Mouse (Mus musculus): ENCODE data around the gene Akip1. TPM values are rescaled to one million over a fixed set of nuclear protein-coding genes. Genes with fewer than 3 reads are reported as not detected.
A peak's percentile ranks its signal among the peaks of the same experiment; 100 is the strongest.

Akip1 gene
- polyA plus RNA-seq, 1 experiment from 2014 or later, result 33.1 TPM

DNA sequence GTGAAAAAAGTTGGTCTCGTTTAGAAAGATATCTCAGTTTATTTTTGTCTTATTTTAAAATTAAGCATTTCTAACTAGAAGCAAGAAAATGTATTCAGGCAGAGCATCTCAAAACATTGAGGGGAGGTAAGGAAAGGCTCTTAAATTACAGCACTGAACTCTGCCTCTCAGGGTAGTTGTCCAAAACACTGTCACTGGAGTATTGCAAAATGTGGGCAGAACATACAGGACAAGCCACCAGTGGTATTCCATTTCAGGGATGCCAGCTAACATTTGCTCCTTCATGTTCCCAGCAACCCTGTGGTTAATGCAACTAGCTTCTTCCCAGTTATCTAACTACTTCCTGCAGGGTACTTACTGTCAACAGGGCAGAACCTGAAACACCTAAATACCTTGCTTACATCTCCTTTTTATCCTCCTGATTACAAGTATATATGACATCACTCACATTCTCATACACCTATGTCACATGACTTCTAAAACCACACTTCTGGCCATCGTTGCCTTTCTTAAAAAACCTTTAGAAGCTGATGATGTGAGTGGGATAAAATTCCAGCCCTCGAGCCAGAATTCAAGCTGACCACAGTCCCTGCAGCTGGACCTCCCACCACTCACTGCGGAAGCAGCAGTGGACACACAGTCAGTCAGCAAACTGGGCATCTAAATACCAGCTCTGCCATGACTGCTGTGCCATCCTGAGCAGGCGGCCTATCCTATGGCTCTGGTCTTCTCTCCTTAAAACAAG is 33.9 kb upstream of the Akip1 start:
- WGBS, result 64% methylated on average over 5 of the region's 5 CpGs
- Histone ChIP-seq H3K27me3 (ENCODE audit: insufficient read depth, low read length) (no peaks in the 10 kb centered on the region), H3K4me1 (replicated peaks; ENCODE audit: insufficient read depth, low read length) (peaks cover 8% of the 10 kb centered on the region), H3K27ac (no peak overlapping the region), H3K9ac (ENCODE audit: low read depth, low read length) (0 out of 2 replicates have a peak overlapping the region, but pooled peaks have one; percentile 8), H3K9me3 (replicated peaks; ENCODE audit: low read length) (no peaks in the 10 kb centered on the region), H3K4me3 (replicated peaks; ENCODE audit: low read depth, low read length) (no peak overlapping the region; the same call in 1 of the 2 replicates), H3K4me2 (ENCODE audit: low read length) (peak overlapping the region; percentile 87), H3K36me3 (ENCODE audit: insufficient read depth, low read length) (no peaks in the 10 kb centered on the region)
- TF ChIP-seq CTCF (IDR thresholded peaks at IDR 0.05; ENCODE audit: low read depth), result no peak
- DNase-seq (ENCODE audit: low spot score), result peak; percentile 48
- ATAC-seq (replicated peaks; ENCODE audit: low FRiP score, low read depth), result no peak

DNA sequence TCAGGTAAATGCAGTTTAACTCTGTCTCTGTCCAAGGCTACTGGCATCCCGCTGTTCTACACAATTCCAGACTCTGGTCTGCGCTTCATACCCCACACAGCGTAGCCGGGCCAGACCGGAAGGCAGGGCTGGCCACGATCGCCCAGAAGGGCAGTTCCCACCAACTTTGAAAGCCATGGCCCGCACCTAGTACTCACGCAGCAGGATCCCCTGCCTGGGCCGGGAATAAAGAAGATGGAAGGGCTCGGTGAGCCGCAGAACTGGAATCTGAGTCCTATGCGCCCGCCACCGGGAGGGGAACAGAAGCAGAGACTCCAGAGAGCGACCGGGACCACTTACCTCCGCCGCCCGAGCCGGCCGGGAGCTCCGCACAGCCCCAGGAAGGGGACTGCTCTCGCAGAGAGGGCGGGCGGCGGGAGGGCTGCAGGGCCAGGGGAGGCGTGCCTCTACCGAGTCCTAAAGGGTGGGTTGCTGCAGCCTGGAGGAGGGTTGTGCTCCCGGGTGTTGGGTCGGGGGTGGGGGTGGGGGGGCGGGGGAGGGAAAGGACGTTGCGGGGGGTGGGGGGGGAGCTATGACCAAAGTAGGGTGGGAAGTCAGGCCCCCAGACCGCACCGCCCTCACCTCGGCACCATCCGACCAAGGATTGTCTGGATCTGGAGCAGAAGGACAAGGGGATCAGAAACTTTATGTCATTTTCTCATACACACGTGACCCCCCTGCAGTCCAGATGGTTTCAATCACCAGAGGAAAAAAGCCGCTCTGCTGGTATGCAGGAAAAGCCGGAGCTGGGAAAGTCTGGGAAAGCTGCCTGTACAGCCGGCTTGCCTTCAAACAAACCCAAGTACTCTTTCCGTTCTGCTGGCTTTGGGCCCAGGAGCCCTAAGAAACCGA is 31.7 kb upstream of the Akip1 start:
- Histone ChIP-seq H3K9ac (ENCODE audit: low read depth, low read length) (peak overlapping the region; percentile 90), H3K27ac (peak overlapping the region; percentile 95), H3K4me3 (replicated peaks; ENCODE audit: low read depth, low read length) (peak overlapping the region; percentile 80), H3K9me3 (replicated peaks; ENCODE audit: low read length) (no peaks in the 10 kb centered on the region), H3K27me3 (ENCODE audit: insufficient read depth, low read length) (no peaks in the 10 kb centered on the region), H3K4me1 (replicated peaks; ENCODE audit: insufficient read depth, low read length) (peaks cover 8% of the 10 kb centered on the region), H3K4me2 (ENCODE audit: low read length) (peak overlapping the region; percentile 87), H3K36me3 (ENCODE audit: insufficient read depth, low read length) (no peaks in the 10 kb centered on the region)
- WGBS, result under 1% methylated on average over 35 of the region's 44 CpGs
- DNase-seq (ENCODE audit: low spot score) (peak; percentile 98), ATAC-seq (replicated peaks; ENCODE audit: low FRiP score, low read depth) (peak; percentile 93)
- TF ChIP-seq CTCF (IDR thresholded peaks at IDR 0.05; ENCODE audit: low read depth), result no peak

DNA sequence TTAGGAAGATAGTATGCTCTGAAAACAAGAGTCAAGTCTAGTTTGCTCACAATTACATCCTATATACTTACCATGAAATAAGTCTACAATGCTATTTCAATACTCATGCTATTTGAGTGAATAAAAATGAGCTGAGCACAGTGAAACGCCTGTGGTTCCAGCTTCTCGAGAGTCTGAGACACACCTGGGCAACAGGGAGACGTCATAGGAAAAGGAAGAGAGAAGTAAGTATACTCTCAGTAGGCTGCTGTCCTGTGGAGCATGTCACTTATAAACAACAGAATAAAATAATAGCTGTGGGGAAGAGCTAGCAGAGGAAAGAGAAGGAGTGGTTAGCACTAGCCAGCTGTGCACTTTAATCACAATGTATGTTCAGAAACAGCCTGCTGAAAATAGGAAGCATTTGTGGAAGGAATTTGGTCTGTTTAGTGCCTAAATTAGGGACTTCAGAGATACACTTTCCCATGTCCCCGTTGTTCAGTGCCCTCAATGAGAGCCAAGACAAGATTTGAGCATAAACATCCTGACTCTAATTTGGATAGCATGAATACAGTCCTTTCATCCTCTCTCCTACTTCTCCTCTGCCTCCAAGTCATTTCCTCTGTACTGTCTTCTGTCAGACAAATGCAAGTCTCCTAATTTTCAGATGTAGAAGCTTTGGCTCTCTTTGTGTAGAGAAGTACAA is 28.4 kb upstream of the Akip1 start:
- TF ChIP-seq CTCF (IDR thresholded peaks at IDR 0.05; ENCODE audit: low read depth), result no peak
- Histone ChIP-seq H3K4me2 (ENCODE audit: low read length) (no peak overlapping the region), H3K9ac (ENCODE audit: low read depth, low read length) (no peak overlapping the region), H3K4me3 (replicated peaks; ENCODE audit: low read depth, low read length) (no peak overlapping the region), H3K4me1 (replicated peaks; ENCODE audit: insufficient read depth, low read length) (peaks cover 8% of the 10 kb centered on the region), H3K9me3 (replicated peaks; ENCODE audit: low read length) (no peaks in the 10 kb centered on the region), H3K36me3 (ENCODE audit: insufficient read depth, low read length) (no peaks in the 10 kb centered on the region), H3K27ac (no peak overlapping the region), H3K27me3 (ENCODE audit: insufficient read depth, low read length) (no peaks in the 10 kb centered on the region)
- 57% methylated on average over 4 of the region's 4 CpGs for WGBS
- no peak for ATAC-seq (replicated peaks; ENCODE audit: low FRiP score, low read depth)
- DNase-seq (ENCODE audit: low spot score), result no peak

DNA sequence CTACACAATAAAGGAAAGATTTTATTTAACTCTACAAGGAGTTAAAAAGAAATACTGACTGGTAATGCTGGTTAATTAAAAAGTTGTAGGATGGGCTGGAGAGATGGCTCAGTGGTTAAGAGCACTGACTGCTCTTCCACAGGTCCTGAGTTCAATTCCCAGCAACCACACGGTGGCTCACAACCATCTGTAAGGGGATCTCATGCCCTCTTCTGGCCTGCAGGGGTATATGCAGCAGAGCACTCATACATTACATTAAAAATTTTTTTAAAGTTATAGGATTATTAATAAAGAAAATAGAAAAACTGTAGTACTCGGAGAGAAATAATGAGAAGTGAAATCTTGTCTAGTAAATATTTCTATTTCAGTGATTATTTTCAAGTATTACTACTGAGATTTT is 23.2 kb upstream of the Akip1 start:
- DNase-seq (ENCODE audit: low spot score), result no peak
- ATAC-seq (replicated peaks; ENCODE audit: low FRiP score, low read depth), result no peak
- no peak overlapping the region for H3K4me3 ChIP-seq (replicated peaks; ENCODE audit: low read depth, low read length)
- no peaks in the 10 kb centered on the region for H3K36me3 ChIP-seq (ENCODE audit: insufficient read depth, low read length)
- no peak overlapping the region for H3K4me2 ChIP-seq (ENCODE audit: low read length)
- H3K27ac ChIP-seq, result no peak overlapping the region
- 90% methylated on average over 2 of the region's 2 CpGs for WGBS
- TF ChIP-seq CTCF (IDR thresholded peaks at IDR 0.05; ENCODE audit: low read depth), result no peak
- H3K9me3 ChIP-seq (replicated peaks; ENCODE audit: low read length), result no peaks in the 10 kb centered on the region
- H3K4me1 ChIP-seq (replicated peaks; ENCODE audit: insufficient read depth, low read length), result no peaks in the 10 kb centered on the region
- H3K9ac ChIP-seq (ENCODE audit: low read depth, low read length), result no peak overlapping the region
- no peaks in the 10 kb centered on the region for H3K27me3 ChIP-seq (ENCODE audit: insufficient read depth, low read length)

DNA sequence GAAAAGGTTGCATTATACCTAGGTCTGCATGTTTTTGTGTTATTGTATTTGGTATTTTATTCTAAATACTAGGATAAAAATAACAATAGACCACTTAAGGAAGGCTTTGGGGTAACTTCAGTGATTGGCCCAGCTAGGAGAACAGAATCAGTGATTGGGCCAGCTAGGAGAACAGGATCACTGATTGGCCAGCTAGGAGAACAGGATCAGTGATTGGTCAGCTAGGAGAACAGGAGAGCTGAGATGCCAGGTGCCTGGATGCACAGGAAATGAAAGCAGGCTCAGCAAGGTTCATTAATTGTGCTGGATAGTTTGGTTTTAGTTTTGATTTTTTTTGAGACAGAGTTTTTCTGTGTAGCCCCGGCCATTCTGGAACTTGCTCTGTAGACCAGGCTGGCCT is 22.6 kb upstream of the Akip1 start:
- Histone ChIP-seq H3K4me1 (replicated peaks; ENCODE audit: insufficient read depth, low read length) (no peaks in the 10 kb centered on the region), H3K27ac (no peak overlapping the region), H3K9ac (ENCODE audit: low read depth, low read length) (no peak overlapping the region), H3K27me3 (ENCODE audit: insufficient read depth, low read length) (no peaks in the 10 kb centered on the region), H3K4me3 (replicated peaks; ENCODE audit: low read depth, low read length) (no peak overlapping the region), H3K4me2 (ENCODE audit: low read length) (no peak overlapping the region), H3K9me3 (replicated peaks; ENCODE audit: low read length) (no peaks in the 10 kb centered on the region), H3K36me3 (ENCODE audit: insufficient read depth, low read length) (no peaks in the 10 kb centered on the region)
- no peak for TF ChIP-seq CTCF (IDR thresholded peaks at IDR 0.05; ENCODE audit: low read depth)
- no peak for DNase-seq (ENCODE audit: low spot score)
- no peak for ATAC-seq (replicated peaks; ENCODE audit: low FRiP score, low read depth)
- 93% methylated on average over 1 of the region's 1 CpGs for WGBS

DNA sequence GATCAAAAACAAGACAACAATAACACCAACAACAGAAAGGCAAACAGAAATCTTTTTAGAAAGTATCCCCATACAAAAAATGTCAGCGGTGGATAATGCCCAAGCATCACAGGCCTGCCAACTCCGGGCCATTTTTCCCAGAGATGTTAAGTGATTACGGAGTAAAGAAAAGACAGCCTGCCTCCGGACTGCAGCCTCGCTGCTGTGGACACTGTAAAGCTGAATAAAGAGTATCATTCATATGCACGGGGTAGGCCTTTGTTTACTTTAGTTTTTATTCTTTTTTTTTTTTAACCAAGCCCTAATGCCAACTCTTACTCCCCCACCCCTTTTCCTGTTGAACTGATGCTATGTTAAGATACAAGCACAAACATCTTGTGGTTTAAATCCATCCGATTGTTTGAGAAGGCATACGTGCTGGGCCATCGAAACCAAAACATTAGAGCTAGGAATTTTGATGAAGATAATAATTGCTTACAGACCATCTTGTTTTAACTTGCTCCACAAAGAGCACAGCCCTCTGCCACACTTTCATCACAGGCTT is 16.8 kb upstream of the Akip1 start:
- no peak for DNase-seq (ENCODE audit: low spot score)
- TF ChIP-seq CTCF (IDR thresholded peaks at IDR 0.05; ENCODE audit: low read depth), result no peak
- 45% methylated on average over 9 of the region's 9 CpGs for WGBS
- Histone ChIP-seq H3K27me3 (ENCODE audit: insufficient read depth, low read length) (no peaks in the 10 kb centered on the region), H3K4me2 (ENCODE audit: low read length) (no peak overlapping the region), H3K4me3 (replicated peaks; ENCODE audit: low read depth, low read length) (no peak overlapping the region), H3K9ac (ENCODE audit: low read depth, low read length) (no peak overlapping the region), H3K4me1 (replicated peaks; ENCODE audit: insufficient read depth, low read length) (no peaks in the 10 kb centered on the region), H3K36me3 (ENCODE audit: insufficient read depth, low read length) (no peaks in the 10 kb centered on the region), H3K9me3 (replicated peaks; ENCODE audit: low read length) (no peaks in the 10 kb centered on the region), H3K27ac (no peak overlapping the region)
- ATAC-seq (replicated peaks; ENCODE audit: low FRiP score, low read depth), result no peak

Measured in kidney, postnatal 0 days (tissue).